Mouse (Mus musculus) Patski (cell line): ENCODE measurements at regions not wholly inside any gene's neighbourhood (a gene's known extent, or its start where the extent isn't known, plus 50 kb on each side); places are given as distances from the start of the nearest gene placed in this dataset.

Experiments
- ATAC-seq: fragments of 100-300 bp; one replicate; pipeline ENCODE4 v1.8.0; 2021
- CTCF ChIA-PET: fragments of 350-600 bp; sonication (Branson Sonifier 250); formaldehyde crosslinking; loops from one replicate; lab custom pipeline; 2022; ENCODE audit warnings: inconsistent platforms; lab: Charles Lee
- POLR2A ChIA-PET: fragments of 350-600 bp; sonication (Branson Sonifier 250); formaldehyde crosslinking; loops from one replicate; lab custom pipeline; 2022; ENCODE audit warnings: antibody characterized with exemption, inconsistent platforms; lab: Charles Lee
- DNase-seq: peaks from one replicate; pipeline ENCODE4 v3.0.0-alpha.2; 2011; ENCODE audit warnings: low read depth, low spot score
- H3K27me3 ChIP-seq: fragments of 371-371 bp; one replicate; pipeline ENCODE4 v1.5.1; 2021
- CTCF ChIP-seq: fragments of 100-300 bp; IDR thresholded peaks from one replicate; pipeline ENCODE4 v1.5.1; 2021
- in situ Hi-C: fragments of 300-500 bp; cut with MboI; formaldehyde crosslinking; loops from 3 replicates; pipeline ENCODE4 v1.11.1; 2018; ENCODE audit warnings: low pct_unique_long_range_greater_than_20kb, mixed read lengths

GRCm38 (mm10) chr7:125393228-125393627 lies 51.2 kb upstream of the Kdm8 start:
- CTCF ChIA-PET = no interaction called here
- TF ChIP-seq CTCF = no peak
- DNase-seq (no peak), ATAC-seq (peak; percentile 19)
- H3K27me3 ChIP-seq = no peaks in the 10 kb centered on the region
- POLR2A ChIA-PET = no interaction called here
- in situ Hi-C loops = loop anchor here (10.0 to 25.0 kb wide), 4 partner anchors 1006 to 1856 kb away; no protein-coding TSS in a partner anchor

GRCm38 (mm10) chr7:125393654-125394346 lies 50.7 kb upstream of the Kdm8 start:
- ChIA-PET CTCF (interaction anchor here (0.8 to 1.4 kb wide), 3 partner anchors 49 to 1264 kb away, joined by 3 read pairs; no protein-coding TSS in a partner anchor), POLR2A (no interaction called here)
- peak; percentile 96 for TF ChIP-seq CTCF
- no peaks in the 10 kb centered on the region for H3K27me3 ChIP-seq
- DNase-seq (peak; percentile 19), ATAC-seq (peak; percentile 95)
- in situ Hi-C loops = loop anchor here (10.0 to 25.0 kb wide), 4 partner anchors 1006 to 1856 kb away; no protein-coding TSS in a partner anchor
